Mouse (Mus musculus) CH12.LX (cell line): ENCODE results near the gene Abhd16a.

Experiments
- CHD2 ChIP-seq: IDR thresholded peaks from 2 replicates; pipeline ENCODE4 v1.6.1; 2011; ENCODE audit warnings: low read length, improper control_type of control experiment
- CTCF ChIP-seq, 2 experiments: IDR thresholded peaks in 1 of 2; conservative IDR thresholded peaks in 1 of 2; 2 replicates each; pipeline ENCODE4 v1.5.1; 2011 to 2012; ENCODE audit warnings: low read depth in 2 of 2, low read length in 2 of 2, improper control_type of control experiment in 1 of 2, inconsistent platforms in 1 of 2, mild to moderate bottlenecking in 1 of 2, moderate library complexity in 1 of 2

DNA sequence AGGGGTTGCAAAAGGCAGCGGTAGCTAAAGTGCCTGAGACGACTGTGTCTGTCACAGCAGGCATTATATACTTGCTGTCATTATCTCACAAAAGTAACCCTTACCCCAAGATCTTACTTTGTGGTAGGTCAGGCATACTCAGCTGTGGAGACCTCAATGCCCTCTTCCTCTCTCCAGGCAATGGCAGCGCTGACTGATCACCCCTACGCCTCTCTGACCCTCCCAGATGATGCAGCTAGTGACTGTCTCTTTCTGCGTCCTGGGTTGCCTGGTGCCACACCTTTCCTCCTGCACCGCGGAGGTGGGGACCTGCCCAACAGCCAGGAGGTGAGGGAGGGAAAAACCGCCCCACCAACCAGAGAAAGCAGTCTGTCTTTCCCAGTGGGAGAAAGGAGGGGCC is 27.8 kb upstream of the Abhd16a start:
- TF ChIP-seq CTCF (conservative IDR thresholded peaks at IDR 0.05 in 1 of 2, IDR thresholded peaks at IDR 0.05 in 1 of 2; ENCODE audit: low read depth in 2 of 2, low read length in 2 of 2) (no peak), CHD2 (no peak)
